Mouse (Mus musculus) liver, adult 2 months (tissue): ENCODE data around the gene Kif5c.

Experiments
- CTCF ChIP-seq: fragments of 200-500 bp; IDR thresholded peaks from 2 replicates; pipeline ENCODE4 v1.5.1; 2011; ENCODE audit warnings: low read depth, low read length, control low read depth
- POLR2A ChIP-seq: fragments of 200-500 bp; IDR thresholded peaks from 2 replicates; pipeline ENCODE4 v1.6.1; 2011; ENCODE audit warnings: low read length, control low read depth; ENCODE audit not compliant: insufficient read depth; ENCODE audit errors: extremely low read depth

DNA sequence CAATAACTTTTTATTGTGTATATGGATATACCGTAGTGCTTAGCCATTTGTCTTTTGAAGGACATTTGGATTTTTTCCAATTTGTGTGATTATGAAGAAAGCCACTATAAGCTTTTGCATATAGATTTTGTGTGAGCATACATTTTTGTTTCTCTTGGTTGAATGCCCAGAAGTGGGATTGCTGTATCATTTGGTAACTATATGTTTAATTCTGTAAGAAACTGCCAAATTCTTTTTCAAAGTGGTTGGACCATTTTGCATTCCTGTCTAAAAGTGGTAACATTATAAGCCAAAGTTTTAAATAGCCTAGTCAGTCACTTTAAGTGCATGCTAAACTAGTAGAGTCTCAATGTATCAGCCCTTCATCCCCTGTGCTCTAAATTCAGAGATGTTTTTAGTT is 6.5 kb downstream of the Kif5c start:
- TF ChIP-seq CTCF (no peak), POLR2A (no peak)
